Mouse (Mus musculus) heart, postnatal 36 days (tissue): ENCODE measurements around the gene Clec16a. TPM values are rescaled to one million over a fixed set of nuclear protein-coding genes. Genes with fewer than 3 reads are reported as not detected.
A peak's percentile ranks its signal among the peaks of the same experiment; 100 is the strongest.

Source experiments
- DNase-seq, 2 experiments: peaks; one replicate each; pipeline ENCODE4 v3.0.0; 2021 to 2022
- intact Hi-C: fragments of 180-260 bp; cut with DNase I; formaldehyde crosslinking; loops from one replicate; pipeline ENCODE4 v1.15.1; 2025
- total RNA-seq, 2 experiments: library from RNA; stranded (reverse); gene quantifications; 2 replicates each; pipeline ENCODE4 v1.2.3; 2021

Gene Clec16a
- total RNA-seq, 2 experiments from 2014 or later: 52.8 TPM

- intact Hi-C loops: no loop called here
- DNase-seq: no peak
Observed at GRCm38 (mm10) chr16:10530179-10530578, 15.0 kb upstream of the Clec16a start.

- intact Hi-C loops: no loop called here
- DNase-seq: no peak
Observed at GRCm38 (mm10) chr16:10533781-10534180, 11.4 kb upstream of the Clec16a start.

- no peak for DNase-seq
- intact Hi-C loops: no loop called here
Observed at GRCm38 (mm10) chr16:10534567-10534966, 10.6 kb upstream of the Clec16a start.

GRCm38 (mm10) chr16:10536323-10536722 is 8.8 kb upstream of the Clec16a start:
- no peak for DNase-seq
- intact Hi-C loops: no loop called here

- intact Hi-C loops: no loop called here
- no peak for DNase-seq
Observed at GRCm38 (mm10) chr16:10536961-10537360, 8.2 kb upstream of the Clec16a start.

GRCm38 (mm10) chr16:10540763-10541597 is 4.2 kb upstream of the Clec16a start:
- intact Hi-C loops: loop anchor here (10.0 kb wide), 1 partner anchor 714 kb away; the partner anchor contains the start of gene Gspt1

GRCm38 (mm10) chr16:10541598-10541930 is 3.6 kb upstream of the Clec16a start:
- DNase-seq: peak; percentile 18 to 36
- intact Hi-C loops: loop anchor here (10.0 kb wide), 1 partner anchor 713 kb away; the partner anchor contains the start of gene Gspt1

More at GRCm38 (mm10) chr16:10540763-10541597, 4.2 kb upstream of the Clec16a start:
- no peak for DNase-seq

- intact Hi-C loops: loop anchor here (10.0 kb wide), 1 partner anchor 713 kb away; the partner anchor contains the start of gene Gspt1
- DNase-seq: peak; percentile 29 to 41
Observed at GRCm38 (mm10) chr16:10542266-10542665, 2.9 kb upstream of the Clec16a start.

GRCm38 (mm10) chr16:10542698-10543365 is 2.3 kb upstream of the Clec16a start, which contains the start of gene Dexi:
Gene Dexi (minus strand): TSS chr16:10543054.
- peak; percentile 92 for DNase-seq
- intact Hi-C loops: loop anchor here (10.0 kb wide), 1 partner anchor 712 kb away; the partner anchor contains the start of gene Gspt1

GRCm38 (mm10) chr16:10546865-10547264 is 1.7 kb downstream of the Clec16a start:
- intact Hi-C loops: loop anchor here (10.0 kb wide), 1 partner anchor 708 kb away; the partner anchor contains the start of gene Gspt1
- no peak for DNase-seq

- DNase-seq: no peak
- intact Hi-C loops: loop anchor here (10.0 kb wide), 1 partner anchor 706 kb away; the partner anchor contains the start of gene Gspt1
Observed at GRCm38 (mm10) chr16:10548938-10549337, 3.8 kb downstream of the Clec16a start.

GRCm38 (mm10) chr16:10549600-10549999 is 4.5 kb downstream of the Clec16a start:
- no peak for DNase-seq
- intact Hi-C loops: loop anchor here (10.0 kb wide), 1 partner anchor 705 kb away; the partner anchor contains the start of gene Gspt1

- intact Hi-C loops: no loop called here
- DNase-seq: no peak
Observed at GRCm38 (mm10) chr16:10551592-10551991, 6.5 kb downstream of the Clec16a start.

GRCm38 (mm10) chr16:10553858-10554257 is 8.7 kb downstream of the Clec16a start:
- intact Hi-C loops: no loop called here

GRCm38 (mm10) chr16:10559991-10560390 is 14.9 kb downstream of the Clec16a start:
- intact Hi-C loops: loop anchor here (10.0 kb wide), 1 partner anchor 475 kb away; no protein-coding TSS in a partner anchor
- no peak for DNase-seq

More at GRCm38 (mm10) chr16:10553858-10554257, 8.7 kb downstream of the Clec16a start:
- DNase-seq: no peak

- intact Hi-C loops: loop anchor here (10.0 kb wide), 1 partner anchor 469 kb away; no protein-coding TSS in a partner anchor
- peak; percentile 72 to 73 for DNase-seq
Observed at GRCm38 (mm10) chr16:10565278-10565885, 20.2 kb downstream of the Clec16a start.

GRCm38 (mm10) chr16:10567153-10567552 is 22.0 kb downstream of the Clec16a start:
- no peak for DNase-seq
- intact Hi-C loops: loop anchor here (10.0 kb wide), 1 partner anchor 468 kb away; no protein-coding TSS in a partner anchor

- DNase-seq: no peak
- intact Hi-C loops: loop anchor here (1.0 to 10.0 kb wide), 4 partner anchors 217 to 465 kb away; no protein-coding TSS in a partner anchor
Observed at GRCm38 (mm10) chr16:10569809-10570395, 24.8 kb downstream of the Clec16a start.

- peak; percentile 66 to 70 for DNase-seq
- intact Hi-C loops: loop anchor here (1.0 to 2.0 kb wide), 3 partner anchors 216 to 298 kb away; no protein-coding TSS in a partner anchor
Observed at GRCm38 (mm10) chr16:10570708-10571107, 25.6 kb downstream of the Clec16a start.

- no peak for DNase-seq
Observed at GRCm38 (mm10) chr16:10571820-10572219, 26.7 kb downstream of the Clec16a start.

More at GRCm38 (mm10) chr16:10571820-10572219, 26.7 kb downstream of the Clec16a start:
- intact Hi-C loops: loop anchor here (2.0 kb wide), 1 partner anchor 215 kb away; no protein-coding TSS in a partner anchor
